Mouse (Mus musculus) midbrain, embryonic 13.5 days (tissue): ENCODE data around the gene Col28a1. TPM values are rescaled to one million over a fixed set of nuclear protein-coding genes. Genes with fewer than 3 reads are reported as not detected.

ENCODE experiments used
- ATAC-seq: fragments of 200-750 bp; cut with Nextera tagmentation; 2 replicates; pipeline ENCODE4 v1.8.0; 2017; ENCODE audit warnings: mild to moderate bottlenecking, moderate TSS enrichment, moderate library complexity
- H3K27ac ChIP-seq: fragments of 300-500 bp; sonication (generic); 2 replicates; pipeline ENCODE4 v1.5.1; 2015; ENCODE audit warnings: inconsistent platforms, mild to moderate bottlenecking, moderate library complexity
- H3K27me3 ChIP-seq: fragments of 300-500 bp; sonication (generic); 2 replicates; pipeline ENCODE4 v1.6.1; 2015; ENCODE audit warnings: mild to moderate bottlenecking, inconsistent platforms
- H3K36me3 ChIP-seq: fragments of 300-500 bp; sonication (generic); 2 replicates; pipeline ENCODE4 v1.6.1; 2015; ENCODE audit warnings: mild to moderate bottlenecking, inconsistent platforms
- H3K4me1 ChIP-seq: fragments of 300-500 bp; sonication (generic); replicated peaks from 2 replicates; pipeline ENCODE4 v1.6.1; 2015; ENCODE audit warnings: inconsistent platforms
- H3K4me2 ChIP-seq: fragments of 300-500 bp; sonication (generic); replicated peaks from 2 replicates; pipeline ENCODE4 v1.6.1; 2015; ENCODE audit warnings: moderate library complexity, mild to moderate bottlenecking, inconsistent platforms
- H3K4me3 ChIP-seq: fragments of 300-500 bp; sonication (generic); replicated peaks from 2 replicates; pipeline ENCODE4 v1.5.1; 2015; ENCODE audit warnings: mild to moderate bottlenecking, inconsistent platforms
- H3K9ac ChIP-seq: fragments of 300-500 bp; sonication (generic); replicated peaks from 2 replicates; pipeline ENCODE4 v1.6.1; 2015; ENCODE audit warnings: mild to moderate bottlenecking, inconsistent platforms
- H3K9me3 ChIP-seq: fragments of 300-500 bp; sonication (generic); 2 replicates; pipeline ENCODE4 v1.6.1; 2016; ENCODE audit warnings: mild to moderate bottlenecking, inconsistent platforms
- WGBS: fragments of 180-500 bp; shearing (Covaris S2); methylation state at CpG from one replicate; pipeline ENCODE4 v1.1.7; 2015; 5-methylcytosine and 5-hydroxymethylcytosine counted together
- polyA plus RNA-seq: library from polyadenylated mRNA; unstranded; fragments of >200 nt; fragmentation: Nextera tagmentation; extraction: Ambion mirVana; gene quantifications from 2 replicates; pipeline ENCODE4 v1.2.1, GENCODE M21; 2015

Col28a1 gene
- 0.20 and 0.39 TPM in 2 replicates for polyA plus RNA-seq

DNA sequence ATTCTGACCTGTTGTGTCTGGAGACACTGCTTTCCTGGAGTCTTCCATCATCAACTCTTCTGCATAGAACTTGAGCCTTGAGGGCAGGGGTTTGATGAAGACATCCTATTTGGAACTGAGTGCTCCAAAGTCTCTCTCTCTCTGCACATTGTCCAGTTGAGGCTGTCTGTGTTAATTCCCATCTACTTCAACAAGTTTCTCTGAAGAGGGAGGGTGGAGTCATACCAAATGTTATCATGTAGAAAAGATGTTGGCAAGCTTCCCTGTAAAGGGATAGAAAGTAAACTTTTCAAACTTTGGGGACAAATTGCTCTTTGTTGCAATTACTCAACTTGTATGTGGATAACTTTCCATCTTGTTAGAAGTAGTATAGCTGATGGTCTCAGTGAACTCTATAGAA is at the start of gene Col28a1:
Col28a1 (minus strand) TSS at position 101 of the 400 bp plus-strand sequence.
- H3K4me1 ChIP-seq = no peaks in the 10 kb centered on the region
- H3K4me2 ChIP-seq = no peak within 1 kb of the TSS
- H3K4me3 ChIP-seq = no peak within 1 kb of the TSS
- H3K9ac ChIP-seq = no peak within 1 kb of the TSS
- H3K27me3 ChIP-seq = no peaks in the 10 kb centered on the region
- no peak for ATAC-seq
- H3K9me3 ChIP-seq = peaks cover 9% of the 10 kb centered on the region; the same call in 1 of the 2 replicates
- no peak within 1 kb of the TSS for H3K27ac ChIP-seq
- no peaks in the 10 kb centered on the region for H3K36me3 ChIP-seq

GRCm38 (mm10) chr6:8228596-8228995 is 36.2 kb upstream of the Col28a1 start:
- 94% methylated on average over 3 of the region's 3 CpGs for WGBS
- no peaks in the 10 kb centered on the region for H3K9me3 ChIP-seq
- H3K4me3 ChIP-seq = no peak overlapping the region
- H3K36me3 ChIP-seq = peaks cover 39% of the 10 kb centered on the region
- no peak overlapping the region for H3K27ac ChIP-seq
- no peaks in the 10 kb centered on the region for H3K4me1 ChIP-seq
- ATAC-seq = no peak
- H3K4me2 ChIP-seq = no peak overlapping the region
- H3K9ac ChIP-seq = no peak overlapping the region
- no peaks in the 10 kb centered on the region for H3K27me3 ChIP-seq

DNA sequence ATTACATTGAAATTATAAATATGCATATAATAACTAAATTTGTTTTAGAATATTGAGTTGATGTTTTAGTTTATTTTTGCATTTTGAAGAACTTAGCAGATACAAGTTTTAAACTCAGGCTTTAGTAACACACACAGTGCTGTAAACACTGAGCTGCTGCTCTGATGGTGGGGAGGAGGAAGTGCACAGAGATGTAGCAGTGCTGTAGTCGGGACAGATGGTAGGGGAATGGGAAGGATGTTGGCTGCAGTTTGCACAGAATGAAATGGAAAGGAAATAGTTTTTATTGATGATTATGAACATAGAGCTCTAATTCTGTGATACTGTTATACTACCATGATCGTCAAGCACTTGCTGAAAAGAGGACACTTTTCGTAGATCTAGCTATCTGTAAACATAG is 34.6 kb upstream of the Col28a1 start:
- no peak overlapping the region for H3K4me3 ChIP-seq
- ATAC-seq = no peak
- peaks cover 32% of the 10 kb centered on the region for H3K36me3 ChIP-seq
- H3K9me3 ChIP-seq = no peaks in the 10 kb centered on the region
- H3K4me1 ChIP-seq = no peaks in the 10 kb centered on the region
- H3K9ac ChIP-seq = no peak overlapping the region
- 93% methylated on average over 3 of the region's 3 CpGs for WGBS
- no peaks in the 10 kb centered on the region for H3K27me3 ChIP-seq
- H3K27ac ChIP-seq = no peak overlapping the region
- no peak overlapping the region for H3K4me2 ChIP-seq

- H3K9me3 ChIP-seq = no peaks in the 10 kb centered on the region
- ATAC-seq = no peak
- no peaks in the 10 kb centered on the region for H3K27me3 ChIP-seq
- H3K27ac ChIP-seq = no peak overlapping the region
- peaks cover 11% of the 10 kb centered on the region for H3K36me3 ChIP-seq
- H3K9ac ChIP-seq = no peak overlapping the region
- H3K4me2 ChIP-seq = peak overlapping the region; percentile 60
- 85% methylated on average over 3 of the region's 3 CpGs for WGBS
- H3K4me1 ChIP-seq = peaks cover 12% of the 10 kb centered on the region
- H3K4me3 ChIP-seq = peak overlapping the region; percentile 78; the same call in 1 of the 2 replicates
Observed at GRCm38 (mm10) chr6:8210661-8211060, 18.2 kb upstream of the Col28a1 start.

- H3K4me3 ChIP-seq = peak overlapping the region; percentile 78
- H3K27ac ChIP-seq = peak overlapping the region; percentile 93
- WGBS = 14% methylated on average over 10 of the region's 10 CpGs
Observed at GRCm38 (mm10) chr6:8209866-8210186, 17.4 kb upstream of the Col28a1 start.

DNA sequence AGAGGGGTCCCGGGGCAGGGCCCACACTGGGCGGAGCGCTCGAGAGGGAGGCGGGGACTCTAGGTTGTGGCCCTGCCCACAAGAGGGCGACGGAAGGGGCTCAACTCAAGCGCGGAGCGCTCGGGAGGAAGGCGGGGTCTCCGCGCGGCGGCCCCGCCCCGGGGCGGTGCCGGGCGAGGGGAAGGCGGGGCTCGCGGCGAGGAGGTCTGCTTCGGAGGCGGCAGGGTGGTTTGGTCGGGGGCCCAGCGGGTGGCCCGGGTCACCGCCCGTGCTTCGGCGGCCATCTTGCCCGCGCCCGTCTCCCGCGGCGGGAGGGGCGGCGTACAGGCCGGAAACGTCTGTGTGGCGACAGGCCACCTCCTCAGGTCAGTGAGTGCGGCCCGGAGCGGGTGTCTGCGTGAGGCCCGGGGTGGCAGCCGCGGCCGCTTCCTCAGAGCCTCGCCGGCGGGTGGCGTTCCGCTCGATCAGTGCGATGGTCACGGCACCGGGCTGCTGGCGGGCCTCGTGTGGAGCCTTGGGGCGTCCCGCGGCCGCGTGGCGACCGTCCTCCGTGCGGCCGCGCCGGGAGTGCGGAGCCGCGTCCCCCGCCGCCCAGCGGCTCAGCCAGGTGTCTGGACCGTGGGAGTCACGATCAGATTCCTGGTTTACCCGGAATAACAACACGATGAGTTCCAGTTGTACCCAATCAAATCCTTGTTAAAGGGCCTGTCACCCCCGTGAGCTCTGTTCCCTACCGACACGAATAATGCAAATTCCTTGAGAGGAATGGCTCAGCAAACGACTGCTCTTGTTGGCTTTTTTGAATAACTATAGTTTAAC is 16.8 kb upstream of the Col28a1 start, which contains the start of gene Mios:
Mios (plus strand) TSS at position 176 of the 819 bp plus-strand sequence.
- peak; percentile 99 for ATAC-seq
- under 1% methylated on average over 87 of the region's 90 CpGs for WGBS
- Histone ChIP-seq H3K36me3 (no peaks in the 10 kb centered on the region), H3K27me3 (no peaks in the 10 kb centered on the region), H3K27ac (peak within 1 kb of the TSS; percentile 93), H3K4me2 (peak within 1 kb of the TSS; percentile 60), H3K4me1 (peaks cover 12% of the 10 kb centered on the region), H3K4me3 (peak within 1 kb of the TSS; percentile 78), H3K9me3 (no peaks in the 10 kb centered on the region), H3K9ac (peak within 1 kb of the TSS; percentile 84)

More at GRCm38 (mm10) chr6:8209866-8210186, 17.4 kb upstream of the Col28a1 start:
- Histone ChIP-seq H3K9me3 (no peaks in the 10 kb centered on the region), H3K36me3 (peaks cover 3% of the 10 kb centered on the region), H3K27me3 (no peaks in the 10 kb centered on the region), H3K4me1 (peaks cover 12% of the 10 kb centered on the region), H3K4me2 (peak overlapping the region; percentile 60), H3K9ac (peak overlapping the region; percentile 84)
- peak; percentile 1; the same call in 1 of the 2 replicates for ATAC-seq

DNA sequence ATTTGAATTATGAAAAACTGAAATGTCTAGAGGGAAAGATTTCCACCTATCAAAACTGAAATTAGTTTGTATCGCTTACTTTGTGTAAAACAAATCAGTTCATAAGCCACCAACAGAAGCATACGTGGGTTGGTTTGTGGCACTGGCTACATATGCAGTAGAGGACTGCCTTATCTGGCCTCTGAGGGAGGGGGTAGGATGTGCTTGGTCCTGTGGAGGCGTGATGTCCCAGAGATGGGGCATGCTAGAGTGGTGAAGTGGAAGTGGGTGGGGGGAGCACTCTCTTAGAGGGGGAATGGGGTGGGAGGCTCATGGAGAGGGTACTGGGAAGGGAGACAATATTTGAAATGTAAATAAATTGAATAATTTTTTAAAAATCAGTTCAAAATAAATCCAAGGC is 2.5 kb downstream of the Col28a1 start:
- H3K9me3 ChIP-seq = no peaks in the 10 kb centered on the region
- H3K4me2 ChIP-seq = no peak overlapping the region
- ATAC-seq = no peak
- no peak overlapping the region for H3K4me3 ChIP-seq
- H3K27me3 ChIP-seq = no peaks in the 10 kb centered on the region
- WGBS = 76% methylated on average over 3 of the region's 3 CpGs
- no peaks in the 10 kb centered on the region for H3K4me1 ChIP-seq
- H3K9ac ChIP-seq = no peak overlapping the region
- H3K36me3 ChIP-seq = no peaks in the 10 kb centered on the region
- no peak overlapping the region for H3K27ac ChIP-seq

DNA sequence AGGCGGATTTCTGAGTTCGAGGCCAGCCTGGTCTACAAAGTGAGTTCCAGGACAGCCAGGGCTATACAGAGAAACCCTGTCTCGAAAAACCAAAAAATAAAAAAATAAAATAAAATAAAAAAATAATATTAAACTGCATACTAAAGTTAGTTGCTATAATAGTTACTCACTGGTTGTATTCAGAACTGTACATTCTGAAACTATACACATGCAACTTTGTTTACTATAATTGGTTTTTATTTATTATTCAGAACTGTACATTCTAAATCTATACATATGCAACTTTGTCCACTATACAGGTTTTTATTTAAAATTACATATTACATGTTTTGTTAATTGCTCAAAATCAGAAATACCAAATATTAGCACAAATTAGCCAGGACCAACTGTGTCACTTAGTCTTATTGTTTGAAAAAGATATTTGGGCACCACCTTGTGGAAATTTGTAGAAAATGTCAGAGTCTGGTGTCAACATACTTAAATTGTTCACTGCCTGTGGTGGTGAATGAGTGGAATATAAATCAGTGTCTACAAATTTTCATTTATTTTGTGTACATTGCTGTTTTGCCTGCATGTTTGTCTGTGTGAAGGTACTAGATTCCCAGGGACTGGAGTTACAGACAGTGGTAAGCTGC is 3.7 kb downstream of the Col28a1 start:
- Histone ChIP-seq H3K9me3 (no peaks in the 10 kb centered on the region), H3K9ac (no peak overlapping the region), H3K27me3 (no peaks in the 10 kb centered on the region), H3K4me3 (no peak overlapping the region), H3K4me1 (no peaks in the 10 kb centered on the region), H3K36me3 (no peaks in the 10 kb centered on the region), H3K4me2 (no peak overlapping the region), H3K27ac (no peak overlapping the region)
- peak; percentile 63; the same call in 1 of the 2 replicates for ATAC-seq
- WGBS = 94% methylated on average over 3 of the region's 3 CpGs

DNA sequence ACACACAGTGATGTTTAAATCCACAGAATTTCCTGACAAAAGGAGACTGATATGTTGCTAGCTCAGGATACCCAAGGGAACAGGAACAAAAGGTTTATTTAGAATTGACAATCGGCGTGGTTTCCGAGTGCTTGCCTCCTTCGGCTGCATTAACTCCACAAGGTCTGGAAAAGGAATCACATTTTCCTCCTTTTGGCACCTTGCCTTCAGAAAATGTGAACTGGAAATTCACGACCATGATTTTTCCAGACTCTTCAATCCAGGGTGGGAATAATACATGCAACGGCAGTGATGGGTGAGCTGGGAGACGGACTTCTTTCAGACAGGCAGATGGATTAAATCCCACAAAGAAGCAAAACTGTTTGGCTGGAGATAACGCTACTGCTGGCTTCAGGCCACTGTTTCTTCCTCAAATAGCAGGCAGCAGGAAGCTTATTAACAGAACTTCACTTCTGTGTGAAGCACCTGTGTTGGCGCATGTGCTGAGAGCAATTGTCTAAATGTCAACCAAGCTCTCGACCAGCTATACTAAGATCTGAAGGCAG is 13.9 kb downstream of the Col28a1 start:
- no peaks in the 10 kb centered on the region for H3K27me3 ChIP-seq
- peak; percentile 75 for ATAC-seq
- peak overlapping the region; percentile 44 for H3K4me2 ChIP-seq
- peak overlapping the region; percentile 47 for H3K9ac ChIP-seq
- H3K4me1 ChIP-seq = peaks cover 17% of the 10 kb centered on the region
- no peaks in the 10 kb centered on the region for H3K9me3 ChIP-seq
- peak overlapping the region; percentile 18 for H3K4me3 ChIP-seq
- WGBS = 5% methylated on average over 10 of the region's 10 CpGs
- H3K36me3 ChIP-seq = no peaks in the 10 kb centered on the region
- peak overlapping the region; percentile 79 for H3K27ac ChIP-seq

- WGBS = 97% methylated on average over 2 of the region's 2 CpGs
- peaks cover 17% of the 10 kb centered on the region for H3K4me1 ChIP-seq
- H3K4me2 ChIP-seq = no peak overlapping the region
- ATAC-seq = no peak
- no peak overlapping the region for H3K9ac ChIP-seq
- no peaks in the 10 kb centered on the region for H3K9me3 ChIP-seq
- no peaks in the 10 kb centered on the region for H3K36me3 ChIP-seq
- H3K4me3 ChIP-seq = no peak overlapping the region
- no peaks in the 10 kb centered on the region for H3K27me3 ChIP-seq
- H3K27ac ChIP-seq = no peak overlapping the region
Observed at GRCm38 (mm10) chr6:8176116-8176515, 16.3 kb downstream of the Col28a1 start.

DNA sequence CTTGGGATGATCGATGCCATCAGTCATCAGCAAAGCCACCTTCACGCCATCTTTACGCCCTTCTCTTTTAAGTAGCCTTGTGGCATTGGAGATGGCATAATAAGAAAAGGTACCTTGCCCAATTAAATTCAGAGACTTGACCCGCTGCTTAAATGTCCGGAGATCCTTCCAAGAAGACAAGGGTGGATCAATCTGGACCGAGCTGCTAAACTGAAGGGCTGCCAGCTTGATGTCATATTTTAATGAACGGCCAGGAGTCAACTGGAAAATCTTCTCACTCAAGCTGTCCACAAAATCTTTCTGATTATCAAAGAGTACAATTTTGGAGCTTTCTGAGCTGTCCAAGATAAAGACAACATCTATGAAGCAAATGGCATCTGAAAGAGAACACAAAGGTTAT is 17.1 kb downstream of the Col28a1 start:
- Histone ChIP-seq H3K9ac (no peak overlapping the region), H3K4me2 (no peak overlapping the region), H3K27me3 (no peaks in the 10 kb centered on the region), H3K27ac (no peak overlapping the region), H3K4me3 (no peak overlapping the region), H3K36me3 (no peaks in the 10 kb centered on the region), H3K9me3 (no peaks in the 10 kb centered on the region), H3K4me1 (peaks cover 17% of the 10 kb centered on the region)
- 97% methylated on average over 7 of the region's 7 CpGs for WGBS
- no peak for ATAC-seq

DNA sequence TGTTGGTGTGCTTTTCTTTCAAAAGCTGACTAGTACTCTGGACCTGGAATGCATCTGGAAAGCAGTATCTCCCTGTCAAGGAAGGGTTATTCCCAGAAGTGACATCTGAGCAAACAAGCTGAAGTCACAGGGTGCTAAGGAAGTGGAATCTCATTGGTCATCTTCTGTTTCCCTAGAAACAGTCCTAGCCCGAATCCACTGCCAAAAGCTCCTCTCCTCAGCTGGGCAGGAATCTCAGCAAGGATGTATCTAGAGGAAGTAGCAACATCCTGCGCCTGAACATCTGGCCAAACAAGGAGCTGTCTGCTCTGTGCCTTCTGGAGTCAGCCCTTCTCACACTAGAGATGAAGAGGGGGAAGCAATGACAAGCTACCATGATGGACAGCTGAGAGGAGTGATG is 18.4 kb downstream of the Col28a1 start:
- H3K27ac ChIP-seq = no peak overlapping the region
- peak; percentile 20; the same call in 1 of the 2 replicates for ATAC-seq
- no peak overlapping the region for H3K4me3 ChIP-seq
- peaks cover 16% of the 10 kb centered on the region for H3K4me1 ChIP-seq
- no peak overlapping the region for H3K4me2 ChIP-seq
- H3K9ac ChIP-seq = no peak overlapping the region
- no peaks in the 10 kb centered on the region for H3K27me3 ChIP-seq
- 63% methylated on average over 2 of the region's 2 CpGs for WGBS
- no peaks in the 10 kb centered on the region for H3K9me3 ChIP-seq
- no peaks in the 10 kb centered on the region for H3K36me3 ChIP-seq
